Mouse (Mus musculus): ENCODE measurements around the gene Kcnj12.

Gene Kcnj12

DNA sequence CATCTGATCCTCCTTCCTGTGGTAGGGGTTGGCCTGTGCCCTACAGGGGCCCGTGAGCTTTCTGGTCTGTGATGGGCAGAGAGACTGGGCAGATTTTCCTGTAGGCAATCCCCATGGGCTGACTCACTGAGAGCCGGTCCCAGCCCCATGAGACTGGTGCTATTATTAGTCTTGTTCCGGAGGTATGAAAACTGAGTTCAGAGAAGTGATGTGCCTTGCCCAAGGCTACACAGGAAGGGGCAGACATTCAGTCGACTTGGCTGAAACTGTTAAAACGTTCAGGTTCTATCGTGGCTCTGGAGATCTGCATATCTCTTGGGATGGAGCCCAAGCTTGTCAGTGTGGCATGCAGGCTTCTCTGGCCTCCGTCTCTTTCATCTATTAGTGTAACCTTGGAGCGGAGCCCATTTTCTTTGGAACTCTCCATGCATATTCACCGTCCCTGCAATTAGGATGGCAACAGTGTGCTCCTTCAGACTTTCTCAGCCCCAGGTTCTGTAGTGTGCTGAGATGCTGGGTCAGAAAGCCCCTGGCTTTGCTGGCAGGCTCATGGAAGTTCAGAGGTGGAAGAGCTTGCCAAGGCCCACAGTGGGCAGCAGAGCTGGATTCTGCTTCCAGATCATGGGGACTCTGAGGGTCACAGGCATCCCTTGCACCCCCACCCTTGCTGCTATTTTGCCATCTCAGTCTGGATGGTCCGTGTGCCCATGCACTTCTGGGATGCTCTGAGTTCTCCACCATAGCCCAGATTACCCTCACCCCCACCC, 37.5 kb downstream of the Kcnj12 start:
- DNase-seq (ENCODE audit: low read depth, low spot score), result no peak

- no peak for DNase-seq (ENCODE audit: low read depth, low spot score)
Observed at GRCm38 (mm10) chr11:61060634-61061033, 38.3 kb downstream of the Kcnj12 start.

DNA sequence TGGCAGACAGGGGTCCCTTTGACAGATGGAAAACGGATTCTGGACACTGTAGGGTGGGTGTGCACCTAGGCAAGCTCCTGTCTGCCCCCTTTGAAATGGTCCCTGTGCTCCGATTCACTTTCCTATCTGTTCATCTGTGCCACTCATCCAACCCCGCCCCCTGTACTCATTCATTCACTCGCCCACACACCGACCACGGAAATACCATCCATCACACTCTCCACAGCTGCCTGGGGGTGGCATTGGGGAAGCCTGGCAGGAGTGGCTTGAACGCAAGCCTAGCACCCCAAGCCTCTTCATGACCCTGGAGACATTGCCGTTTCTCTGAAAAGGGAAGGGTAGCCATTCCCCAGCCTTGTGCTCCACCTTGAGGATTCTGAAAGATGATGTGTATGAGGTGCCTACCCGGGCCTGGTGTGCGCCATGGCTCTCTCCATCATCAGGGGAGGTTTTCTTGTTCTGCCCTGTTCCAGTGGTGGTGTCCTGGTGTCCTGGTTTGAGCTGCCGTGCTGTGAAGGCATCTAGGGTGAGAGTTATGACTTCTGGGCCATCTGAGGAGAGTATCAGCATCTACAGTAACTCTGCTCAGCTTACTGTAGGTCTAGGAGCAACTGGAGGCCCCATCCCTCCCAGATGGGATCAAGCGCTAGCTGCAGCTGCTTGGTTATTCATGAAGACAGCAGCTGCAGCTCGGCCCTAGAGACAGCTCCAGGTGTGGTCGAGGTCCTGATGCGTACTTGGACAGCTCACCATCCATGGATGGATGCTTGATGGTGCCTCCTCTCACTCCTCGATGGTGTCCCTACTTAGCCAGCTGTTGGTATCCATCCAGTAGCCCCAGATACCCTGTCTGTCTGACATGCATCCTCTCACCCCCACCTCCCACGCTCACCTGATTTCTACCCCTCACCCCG, 40.4 kb downstream of the Kcnj12 start:
- no peak for DNase-seq (ENCODE audit: low read depth, low spot score)

GRCm38 (mm10) chr11:61063503-61063902, 41.1 kb downstream of the Kcnj12 start:
- DNase-seq (ENCODE audit: low read depth, low spot score), result no peak

- no peak for DNase-seq (ENCODE audit: low read depth, low spot score)
Observed at GRCm38 (mm10) chr11:61065620-61066019, 43.3 kb downstream of the Kcnj12 start.

DNA sequence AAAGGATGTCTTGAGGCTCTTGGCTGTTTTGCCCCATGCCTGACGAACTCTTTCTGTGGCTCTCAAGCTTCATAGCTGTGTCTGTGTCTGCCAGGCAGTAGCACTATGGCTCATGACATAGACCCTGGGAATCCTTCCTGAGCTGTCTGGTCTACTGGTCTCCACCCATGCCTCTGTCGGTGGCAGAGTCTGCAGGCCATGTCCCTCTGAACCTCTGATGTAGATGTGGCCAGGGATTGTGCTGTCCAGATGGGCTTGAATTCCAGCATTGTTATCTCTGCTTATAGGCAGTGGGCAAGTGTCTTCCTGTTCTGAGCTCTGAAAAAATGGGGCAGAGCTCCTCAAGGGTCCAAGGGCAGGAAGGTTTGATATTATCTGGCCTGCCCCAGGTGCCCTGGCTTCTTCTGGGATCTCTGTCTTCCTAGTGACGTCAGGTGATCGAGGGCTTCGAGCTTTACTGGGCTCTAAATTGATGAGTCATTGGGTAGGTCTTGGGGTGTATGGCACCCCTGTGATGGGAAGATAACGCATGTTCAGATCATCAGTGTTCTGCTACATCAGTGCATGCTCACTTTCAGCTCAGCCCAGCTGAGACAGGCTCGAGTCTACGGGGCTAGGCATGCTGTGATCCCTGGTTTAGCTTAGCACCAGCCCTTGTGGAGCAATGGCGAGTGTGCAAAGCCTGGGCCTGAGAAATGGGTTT, 44.9 kb downstream of the Kcnj12 start:
- DNase-seq (ENCODE audit: low read depth, low spot score), result no peak

- no peak for DNase-seq (ENCODE audit: low read depth, low spot score)
Observed at GRCm38 (mm10) chr11:61068866-61069265, 46.5 kb downstream of the Kcnj12 start.

GRCm38 (mm10) chr11:61069645-61070044, 47.3 kb downstream of the Kcnj12 start:
- DNase-seq (ENCODE audit: low read depth, low spot score), result no peak

- no peak for DNase-seq (ENCODE audit: low read depth, low spot score)
Observed at GRCm38 (mm10) chr11:61074646-61075317, 52.4 kb downstream of the Kcnj12 start.

GRCm38 (mm10) chr11:61075361-61076326, 53.3 kb downstream of the Kcnj12 start:
- no peak for DNase-seq (ENCODE audit: low read depth, low spot score)

DNA sequence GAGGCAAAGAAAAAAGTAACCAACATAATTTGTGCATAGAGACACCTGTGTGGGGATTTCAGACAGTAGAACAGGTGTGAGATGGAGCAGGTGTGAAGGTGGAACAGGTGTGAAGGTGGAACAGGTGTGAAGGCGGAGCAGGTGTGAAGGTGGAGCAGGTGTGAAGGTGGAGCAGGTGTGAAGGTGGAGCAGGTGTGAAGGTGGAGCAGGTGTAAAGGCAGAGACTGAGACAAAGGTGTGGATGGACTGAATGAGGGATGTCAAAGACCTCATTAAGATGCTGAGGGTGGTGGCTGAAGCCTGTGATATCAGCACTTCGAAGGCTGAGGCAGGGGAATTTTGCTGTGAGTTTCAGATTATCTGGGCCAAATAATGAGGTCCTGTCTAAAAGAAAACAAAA, 59.3 kb downstream of the Kcnj12 start:
- no peak for DNase-seq (ENCODE audit: low read depth, low spot score)

- DNase-seq (ENCODE audit: low read depth, low spot score), result no peak
Observed at GRCm38 (mm10) chr11:61090195-61090594, 67.8 kb downstream of the Kcnj12 start.

GRCm38 (mm10) chr11:61091192-61091591, 68.8 kb downstream of the Kcnj12 start:
- DNase-seq (ENCODE audit: low read depth, low spot score), result no peak

- DNase-seq (ENCODE audit: low read depth, low spot score), result peak; percentile 75
Observed at GRCm38 (mm10) chr11:61091642-61092262, 69.4 kb downstream of the Kcnj12 start.

GRCm38 (mm10) chr11:61098046-61098445, 75.7 kb downstream of the Kcnj12 start:
- DNase-seq (ENCODE audit: low read depth, low spot score), result no peak

- DNase-seq (ENCODE audit: low read depth, low spot score), result peak; percentile 45
Observed at GRCm38 (mm10) chr11:61102397-61103339, 80.3 kb downstream of the Kcnj12 start.

DNA sequence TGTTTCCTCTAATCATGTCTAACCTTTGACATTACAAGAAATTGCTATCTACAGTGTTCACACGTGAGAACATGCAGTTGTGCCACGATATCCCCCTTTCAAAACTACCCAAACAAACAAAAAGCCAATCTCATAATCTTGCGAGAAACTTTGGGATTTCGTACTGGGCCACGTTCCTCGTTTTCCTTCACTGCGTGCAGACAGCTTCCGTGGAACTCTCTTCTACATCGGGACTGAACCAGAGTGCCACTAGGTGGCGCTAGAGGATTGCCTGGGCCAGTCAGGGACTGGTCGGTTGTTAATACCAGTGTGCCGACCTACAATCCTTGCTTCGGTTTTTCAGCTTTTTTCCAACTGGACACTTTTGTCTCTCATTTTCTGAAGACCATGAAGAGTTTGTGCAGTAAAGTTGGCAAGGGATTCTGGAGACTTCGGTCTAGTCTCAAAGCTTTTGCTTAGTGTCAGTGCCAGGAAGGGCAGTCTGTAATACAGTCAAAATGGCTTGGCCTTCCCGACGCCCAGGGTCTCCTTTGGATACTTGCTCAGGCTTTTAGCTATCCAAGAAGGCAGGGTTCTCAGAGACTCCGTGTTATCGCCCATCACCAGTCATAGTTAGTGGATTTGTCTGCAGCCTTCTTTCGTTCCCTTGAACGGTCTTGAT, 82.0 kb downstream of the Kcnj12 start:
- peak; percentile 93 for DNase-seq (ENCODE audit: low read depth, low spot score)

- DNase-seq (ENCODE audit: low read depth, low spot score), result no peak
Observed at GRCm38 (mm10) chr11:61108911-61109361, 86.6 kb downstream of the Kcnj12 start.
